Mouse (Mus musculus) embryo, embryonic 10 days (tissue): ENCODE results near the gene Cnga3.

Source experiments
- DNase-seq: peaks from one replicate; pipeline ENCODE4 v3.0.0-alpha.2; 2015; ENCODE audit warnings: low spot score

Cnga3 gene

GRCm38 (mm10) chr1:37287748-37288147 lies 73.5 kb downstream of the Cnga3 start:
- no peak for DNase-seq

DNA sequence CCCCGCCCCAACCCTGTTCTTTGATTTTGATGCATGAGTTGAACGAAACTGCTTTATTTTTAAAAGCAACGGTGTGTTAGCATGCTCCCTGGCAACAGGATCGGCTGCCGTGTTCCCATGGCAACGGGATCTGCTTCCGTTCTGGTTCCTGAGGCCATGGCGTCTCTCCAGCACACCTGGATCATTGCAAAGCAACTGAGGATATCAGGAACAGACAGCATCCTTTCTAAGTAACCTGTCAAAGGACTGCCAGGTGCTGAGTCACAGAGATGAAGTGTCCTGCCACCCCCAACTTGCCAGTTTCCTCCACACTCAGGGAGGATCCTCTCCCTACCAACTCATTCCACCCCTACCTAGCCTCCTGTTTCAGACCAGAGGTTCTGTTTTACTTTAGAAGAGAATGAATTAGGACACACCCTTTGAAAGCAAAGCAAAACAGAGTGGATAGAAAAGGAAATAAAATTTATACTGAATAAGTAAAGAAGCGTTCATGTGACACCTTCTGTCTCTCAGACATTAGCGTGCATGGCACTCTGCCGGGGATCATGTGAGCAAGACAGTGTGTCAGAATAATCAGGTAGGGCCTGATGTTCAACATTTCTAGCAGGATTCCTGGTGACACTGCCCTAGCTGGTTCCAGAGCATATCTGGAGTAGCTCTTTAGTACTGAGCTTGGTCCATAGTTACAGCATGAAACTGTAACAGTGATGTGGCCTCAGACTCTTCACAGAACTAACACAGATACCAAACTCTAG lies 74.1 kb downstream of the Cnga3 start:
- DNase-seq, result no peak

- no peak for DNase-seq
Observed at GRCm38 (mm10) chr1:37288941-37289340, 74.7 kb downstream of the Cnga3 start.

DNA sequence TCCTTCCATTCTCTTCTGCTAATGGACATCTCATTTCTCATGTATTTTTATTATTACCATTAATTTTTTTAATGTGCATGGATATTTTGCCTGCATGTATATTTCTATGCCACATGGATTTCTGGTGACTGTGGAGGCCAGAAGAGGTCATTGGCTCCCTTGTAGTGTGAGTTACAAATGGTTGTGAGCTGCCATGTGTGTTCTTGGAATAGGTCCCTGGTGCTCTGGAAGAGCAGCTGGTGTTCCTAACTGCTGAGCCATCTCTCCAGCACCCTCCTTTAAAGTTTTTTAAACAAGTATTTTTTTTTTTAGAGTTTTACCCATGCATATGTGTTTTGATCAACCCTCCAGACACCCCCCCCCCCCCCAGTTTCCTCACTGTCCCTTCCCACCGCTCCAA lies 82.2 kb downstream of the Cnga3 start:
- no peak for DNase-seq

GRCm38 (mm10) chr1:37298904-37299303 lies 84.7 kb downstream of the Cnga3 start:
- DNase-seq, result no peak

- DNase-seq, result peak; percentile 92
Observed at GRCm38 (mm10) chr1:37299540-37300491, 85.6 kb downstream of the Cnga3 start, which contains the start of gene Inpp4a. Gene Inpp4a (plus strand): TSS chr1:37299865.

- no peak for DNase-seq
Observed at GRCm38 (mm10) chr1:37300650-37301049, 86.4 kb downstream of the Cnga3 start.

DNA sequence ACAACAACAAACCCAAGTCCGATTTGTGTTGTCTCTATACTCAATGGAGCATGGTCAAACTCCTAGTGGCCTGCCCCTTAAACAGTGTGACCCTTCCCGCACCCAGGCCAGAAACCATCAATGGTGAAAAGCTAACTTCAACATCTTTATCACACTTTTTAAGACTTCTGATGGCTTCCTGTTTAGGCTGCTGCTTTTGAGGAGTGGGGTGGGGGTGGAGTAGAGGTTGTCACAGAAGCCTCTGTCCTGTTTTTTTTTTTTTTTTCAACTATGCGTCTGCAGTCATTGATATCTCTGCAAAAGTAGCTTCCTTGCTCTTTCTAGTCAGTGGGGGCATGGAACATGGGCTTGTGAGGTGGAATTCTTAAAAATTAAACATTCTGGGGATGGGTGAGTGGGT lies 88.6 kb downstream of the Cnga3 start:
- no peak for DNase-seq

DNA sequence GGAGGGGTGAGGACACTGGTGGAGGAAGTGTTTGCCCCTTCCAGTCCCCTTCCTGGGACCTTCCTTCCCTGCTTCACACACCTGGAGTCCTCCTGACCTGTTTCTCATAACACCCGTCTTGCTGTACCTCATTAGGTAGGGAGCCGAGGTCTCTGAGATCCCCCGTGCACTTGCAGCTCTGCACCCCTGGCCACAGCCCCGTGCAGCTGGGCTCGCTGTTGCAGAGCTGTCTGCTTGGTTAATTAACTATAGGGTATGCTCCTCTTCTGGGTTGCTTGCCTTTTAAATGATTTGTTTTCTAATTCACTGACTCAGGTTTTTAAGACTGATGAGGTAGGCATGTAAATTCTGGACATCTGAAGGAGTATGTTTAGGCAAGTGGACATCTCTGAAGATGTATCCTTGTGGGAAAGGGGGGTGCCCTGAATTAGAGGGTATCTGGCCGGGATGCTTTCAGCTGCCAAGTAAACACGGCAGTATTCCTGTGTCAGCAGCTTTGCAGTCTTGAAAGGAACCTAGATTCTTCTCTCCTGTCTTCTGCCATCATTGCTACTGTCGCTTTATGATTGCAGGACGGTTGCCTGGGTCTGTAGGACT lies 91.6 kb downstream of the Cnga3 start:
- no peak for DNase-seq

DNA sequence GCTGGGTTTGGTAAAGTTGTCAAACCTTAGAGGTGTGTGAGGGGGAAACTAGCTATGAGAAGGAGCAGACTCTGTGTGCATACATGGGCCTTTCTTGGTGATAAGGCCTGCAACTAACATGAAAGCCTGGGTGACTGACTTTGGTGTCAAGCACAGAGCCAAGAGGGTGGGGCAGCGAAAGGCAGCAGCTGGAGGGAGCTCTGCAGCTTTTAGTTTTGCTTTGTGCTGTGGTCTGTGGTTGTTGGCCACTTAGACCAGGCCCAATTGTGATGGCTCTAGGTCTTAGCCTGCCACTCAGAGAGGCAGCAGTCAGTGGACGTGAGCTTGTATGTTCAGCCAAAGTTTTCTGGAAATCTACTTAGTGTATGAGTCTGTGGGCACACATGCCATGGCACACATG lies 93.4 kb downstream of the Cnga3 start:
- DNase-seq, result no peak

- no peak for DNase-seq
Observed at GRCm38 (mm10) chr1:37308021-37308742, 93.9 kb downstream of the Cnga3 start.

DNA sequence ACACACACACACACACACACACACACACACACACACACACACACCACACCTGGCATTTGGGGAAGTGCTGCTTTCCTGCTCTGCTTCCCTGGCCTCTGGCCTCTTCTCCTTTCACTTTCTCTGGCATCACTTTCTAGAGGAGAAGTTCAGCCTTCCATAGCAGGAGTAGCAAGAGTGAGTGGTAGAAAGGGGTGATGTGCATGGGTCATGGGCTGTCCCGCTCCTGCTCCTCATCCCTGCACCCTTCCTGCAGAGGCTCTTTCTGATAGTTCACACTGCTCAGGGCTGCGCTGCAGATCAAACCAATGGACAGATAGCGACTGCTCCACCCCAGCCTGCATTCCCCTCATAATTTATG lies 94.5 kb downstream of the Cnga3 start:
- DNase-seq, result no peak

- no peak for DNase-seq
Observed at GRCm38 (mm10) chr1:37309939-37310515, 95.8 kb downstream of the Cnga3 start.
